Comparison of ENCODE assay signal across 15 mouse cellular contexts in genomic region chr2:65266576-65267299, GRCm38 (mm10).
"Had no signal": no experiment of that assay in that cellular context is flagged by ENCODE, and none has a peak within 500 bp of the region (broad histone marks: within the 10 kb centered on the region; RNA-seq: fewer than 3 reads in every experiment).

No protein-coding gene starts in this region.

- H3K9ac ChIP-seq: liver, embryonic 15.5 days; midbrain, embryonic 15.5 days; neural tube, embryonic 12.5 days had no signal

- H3K4me1 ChIP-seq: liver, embryonic 15.5 days; megakaryocyte, embryonic 14.5 days; midbrain, embryonic 15.5 days; neural tube, embryonic 12.5 days had no signal

- ATAC-seq: intestine, postnatal 0 days; midbrain, embryonic 15.5 days had no signal

- H3K27ac ChIP-seq: left cerebral cortex, adult 2 months; limb, embryonic 10.5 days; liver, embryonic 15.5 days; macrophage; midbrain, embryonic 15.5 days; neural tube, embryonic 12.5 days; stomach, postnatal 0 days had no signal

- H3K36me3 ChIP-seq: limb, embryonic 10.5 days; liver, embryonic 15.5 days; midbrain, embryonic 15.5 days; neural tube, embryonic 12.5 days had no signal

- DNase-seq: kidney, adult 8-10 months; kidney, postnatal 25 days; thymus, adult 2 months; thymus, postnatal 25 days had no signal

- H3K9me3 ChIP-seq: limb, embryonic 10.5 days; liver, embryonic 15.5 days; megakaryocyte, embryonic 14.5 days; midbrain, embryonic 15.5 days; neural tube, embryonic 12.5 days had no signal

- H3K4me2 ChIP-seq: liver, embryonic 11.5 days; liver, embryonic 15.5 days; midbrain, embryonic 11.5 days; midbrain, embryonic 15.5 days; neural tube, embryonic 12.5 days had no signal

- H3K4me3 ChIP-seq: left cerebral cortex, adult 2 months; limb, embryonic 10.5 days; liver, embryonic 15.5 days; megakaryocyte, embryonic 14.5 days; midbrain, embryonic 15.5 days; neural tube, embryonic 12.5 days had no signal

- H3K27me3 ChIP-seq: liver, embryonic 15.5 days; megakaryocyte, embryonic 14.5 days; midbrain, embryonic 15.5 days; neural tube, embryonic 12.5 days had no signal
